Mouse (Mus musculus): Measurements from ENCODE around the gene Epha1.

Gene Epha1

GRCm38 (mm10) chr6:42324482-42325267 lies 48.4 kb downstream of the Epha1 start, which contains the start of gene Fam131b:
Gene Fam131b (minus strand): TSS chr6:42324643.
- peak; percentile 62 for DNase-seq (ENCODE audit: low read depth)

DNA sequence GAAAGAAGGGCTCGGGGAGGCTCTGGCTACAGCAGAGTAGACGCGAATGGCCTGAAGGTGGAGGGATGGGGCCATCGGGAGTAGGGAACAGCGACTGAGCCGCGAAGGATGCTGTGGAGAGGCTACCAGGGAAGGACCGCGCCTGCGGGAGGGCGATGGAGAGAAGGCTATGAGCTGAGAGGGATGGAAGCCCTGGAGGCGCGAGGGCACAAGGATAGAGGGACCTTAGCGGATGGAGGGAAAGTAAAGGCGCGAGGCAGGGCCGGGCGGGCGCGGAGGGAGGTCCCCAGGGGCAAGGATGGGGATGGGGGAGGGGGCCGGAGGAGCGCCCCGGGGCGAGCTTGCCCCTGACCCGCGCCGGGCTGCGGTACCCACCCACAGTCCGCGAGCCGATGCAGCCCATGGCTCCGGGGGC lies 49.0 kb downstream of the Epha1 start:
- no peak for DNase-seq (ENCODE audit: low read depth)

- DNase-seq (ENCODE audit: low read depth) = no peak
Measured at GRCm38 (mm10) chr6:42323371-42324066, 49.5 kb downstream of the Epha1 start.

DNA sequence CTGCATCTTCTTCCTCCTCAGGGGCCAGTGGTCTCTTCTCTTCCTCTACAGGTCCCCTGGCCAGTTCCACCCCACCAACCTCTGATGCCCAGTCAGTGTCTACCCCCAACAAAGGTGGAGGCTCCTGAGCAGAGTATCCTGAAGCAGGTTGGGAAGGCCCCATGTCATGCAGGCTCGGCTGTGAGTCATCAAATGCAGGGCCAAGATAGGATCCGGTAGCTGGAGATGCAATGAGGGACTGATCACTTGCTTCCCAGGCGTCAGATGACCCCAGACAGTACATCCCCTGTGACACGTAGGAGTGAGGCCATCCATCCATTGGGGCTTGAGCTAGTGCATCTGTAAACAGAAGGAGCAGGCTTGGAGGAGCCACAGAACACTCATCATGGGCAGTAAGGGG lies 54.8 kb downstream of the Epha1 start:
- no peak for DNase-seq (ENCODE audit: low read depth)

GRCm38 (mm10) chr6:42310427-42311053 lies 62.5 kb downstream of the Epha1 start:
- no peak for DNase-seq (ENCODE audit: low read depth)

GRCm38 (mm10) chr6:42309816-42310378 lies 63.2 kb downstream of the Epha1 start:
- no peak for DNase-seq (ENCODE audit: low read depth)
